Mouse (Mus musculus) urinary bladder, postnatal 25 days (tissue): ENCODE results near the gene Cd34.
A peak's percentile ranks its signal among the peaks of the same experiment; 100 is the strongest.

Source experiments
- DNase-seq: peaks from one replicate; pipeline ENCODE4 v3.0.0; 2022; ENCODE audit warnings: low spot score

Cd34 gene

GRCm38 (mm10) chr1:194971980-194972379 lies 33.4 kb downstream of the Cd34 start:
- DNase-seq, result no peak

GRCm38 (mm10) chr1:194976164-194976516 lies 37.5 kb downstream of the Cd34 start:
- DNase-seq, result peak; percentile 95

GRCm38 (mm10) chr1:194976517-194977370 lies 38.1 kb downstream of the Cd34 start:
- DNase-seq, result peak; percentile 67

- DNase-seq, result no peak
These were observed 38.7 kb downstream of the Cd34 start for GRCm38 (mm10) chr1:194977371-194977761.

GRCm38 (mm10) chr1:194977946-194978720 lies 39.5 kb downstream of the Cd34 start:
- DNase-seq, result no peak

- DNase-seq, result no peak
These were observed 42.3 kb downstream of the Cd34 start for GRCm38 (mm10) chr1:194980826-194981435.

- no peak for DNase-seq
These were observed 44.5 kb downstream of the Cd34 start for GRCm38 (mm10) chr1:194982931-194983690.

- no peak for DNase-seq
These were observed 46.3 kb downstream of the Cd34 start for GRCm38 (mm10) chr1:194984914-194985313.

GRCm38 (mm10) chr1:194985442-194986210 lies 47.0 kb downstream of the Cd34 start:
- DNase-seq, result no peak

- no peak for DNase-seq
These were observed 50.4 kb downstream of the Cd34 start for GRCm38 (mm10) chr1:194989024-194989423.

GRCm38 (mm10) chr1:194990976-194991375 lies 52.4 kb downstream of the Cd34 start:
- no peak for DNase-seq

GRCm38 (mm10) chr1:194991654-194992053 lies 53.0 kb downstream of the Cd34 start:
- DNase-seq, result no peak

GRCm38 (mm10) chr1:194992589-194993317 lies 54.1 kb downstream of the Cd34 start:
- DNase-seq, result no peak

GRCm38 (mm10) chr1:194993409-194993988 lies 54.9 kb downstream of the Cd34 start:
- DNase-seq, result no peak

GRCm38 (mm10) chr1:194994262-194994661 lies 55.6 kb downstream of the Cd34 start:
- DNase-seq, result no peak

- no peak for DNase-seq
These were observed 56.6 kb downstream of the Cd34 start for GRCm38 (mm10) chr1:194995196-194995595.

- no peak for DNase-seq
These were observed 59.8 kb downstream of the Cd34 start for GRCm38 (mm10) chr1:194998396-194998795.

- no peak for DNase-seq
These were observed 64.7 kb downstream of the Cd34 start for GRCm38 (mm10) chr1:195003328-195003727.

- no peak for DNase-seq
These were observed 65.6 kb downstream of the Cd34 start for GRCm38 (mm10) chr1:195004194-195004593.

- DNase-seq, result no peak
These were observed 67.6 kb downstream of the Cd34 start for GRCm38 (mm10) chr1:195006267-195006666.
